Mouse (Mus musculus) cerebellum, postnatal 36 days (tissue): ENCODE results near the gene Olfr1230.

Experiments
- DNase-seq, 2 experiments: peaks; one replicate each; pipeline ENCODE4 v3.0.0; 2021 to 2022; ENCODE audit warnings: mixed read lengths in 2 of 2

Gene Olfr1230

GRCm38 (mm10) chr2:89297168-89297567, at the start of gene Olfr1230:
Olfr1230 (minus strand) TSS chr2:89297268.
- no peak for DNase-seq

- no peak for DNase-seq
Observed at GRCm38 (mm10) chr2:89342298-89342697, 45.2 kb upstream of the Olfr1230 start, which contains the start of gene Olfr1233. Olfr1233 (minus strand) TSS chr2:89342398.

GRCm38 (mm10) chr2:89329575-89329974, 32.5 kb upstream of the Olfr1230 start, which contains the start of gene Olfr1232:
Olfr1232 (minus strand) TSS chr2:89329675.
- DNase-seq: no peak

- DNase-seq: no peak
Observed at GRCm38 (mm10) chr2:89306974-89307373, 9.9 kb upstream of the Olfr1230 start, which contains the start of gene Olfr1231. Olfr1231 (minus strand) TSS chr2:89307074.

- no peak for DNase-seq
Observed at GRCm38 (mm10) chr2:89287914-89288313, 9.2 kb downstream of the Olfr1230 start, which contains the start of gene Olfr1229. Olfr1229 (minus strand) TSS chr2:89288014.

- no peak for DNase-seq
Observed at GRCm38 (mm10) chr2:89253962-89254361, 43.1 kb downstream of the Olfr1230 start, which contains the start of gene Olfr1228. Olfr1228 (minus strand) TSS chr2:89254062.
